Mouse (Mus musculus): ENCODE measurements around the gene Slc30a2. TPM values are rescaled to one million over a fixed set of nuclear protein-coding genes. Genes with fewer than 3 reads are reported as not detected.
"Not testable (repeated sequence)": the region's sequence is repeated elsewhere in the genome, so short reads cannot be mapped to it uniquely, and the experiment has no call there.

The Slc30a2 gene
- total RNA-seq, 2 experiments from 2014 or later = 0.29 to 0.66 TPM

DNA sequence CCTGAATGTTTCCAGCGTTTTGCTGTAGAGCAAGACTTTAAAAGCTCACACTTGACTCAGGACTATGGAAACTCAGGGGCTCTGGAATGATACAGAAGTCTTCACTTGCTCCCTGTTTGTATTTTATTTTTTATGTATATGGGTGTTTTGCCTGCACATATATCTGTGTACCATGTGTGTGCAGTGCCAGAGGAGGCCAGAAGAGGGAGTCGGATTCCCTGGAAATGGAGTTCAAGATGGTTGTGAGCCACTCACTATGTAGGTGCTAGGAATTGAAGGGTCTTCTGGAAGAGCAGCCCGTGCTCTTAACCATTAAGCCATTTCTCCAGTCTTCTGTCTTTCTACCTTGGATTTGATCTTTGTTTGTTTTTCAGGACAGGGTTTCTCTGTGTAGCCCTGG is 21.5 kb upstream of the Slc30a2 start:
- no peak for DNase-seq

DNA sequence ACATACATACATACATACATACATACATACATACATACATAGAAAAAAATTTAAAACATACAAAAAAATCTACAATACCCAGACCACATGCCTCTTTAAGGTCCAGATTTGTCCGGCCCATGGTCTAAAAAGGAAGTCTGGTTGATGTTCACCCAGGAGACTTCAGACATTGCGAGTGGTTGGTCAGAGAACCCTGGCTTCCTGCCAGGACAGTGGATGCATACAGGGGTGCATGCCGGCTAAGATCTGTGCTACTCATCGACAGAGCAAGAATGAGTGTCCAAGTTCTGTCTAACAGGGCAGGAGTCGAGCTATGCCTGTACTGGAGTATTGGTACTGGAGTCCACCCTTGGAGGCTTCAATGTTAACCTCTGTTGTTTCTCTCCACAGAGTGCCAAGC is 18.3 kb upstream of the Slc30a2 start:
- no peak for DNase-seq

DNA sequence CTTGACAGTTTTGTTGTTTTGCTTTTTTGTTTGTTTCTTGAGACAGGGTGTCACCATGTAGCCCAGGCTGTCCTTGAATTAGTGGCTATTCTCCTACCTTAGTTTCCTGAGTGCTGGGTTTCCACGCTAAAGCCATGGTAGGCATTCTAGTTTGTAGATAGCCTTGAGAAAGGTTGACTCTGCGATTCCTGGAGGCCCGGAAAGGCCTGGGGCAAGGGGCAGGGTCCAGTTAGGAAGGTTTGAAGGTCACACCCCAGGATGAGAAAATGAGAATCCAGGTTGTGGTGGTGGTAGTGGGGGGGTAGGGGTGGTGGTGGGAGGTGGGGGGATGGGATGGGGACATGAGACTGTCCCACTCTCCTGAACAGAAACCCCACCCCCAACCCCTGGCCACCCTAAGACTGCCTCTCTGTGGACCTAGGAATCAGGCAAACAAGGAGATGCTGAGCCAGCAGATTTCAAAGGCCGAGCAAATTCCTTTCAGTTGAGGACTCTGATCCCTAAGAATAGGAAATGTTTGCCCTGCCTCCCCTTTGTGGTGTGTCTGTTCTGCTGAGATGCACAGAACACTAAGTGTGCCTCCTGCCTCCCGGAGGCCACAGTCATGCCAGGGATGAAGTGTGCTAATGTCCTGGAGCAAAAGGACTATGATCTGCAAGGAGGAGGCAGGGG is 16.0 kb upstream of the Slc30a2 start:
- no peak for DNase-seq

DNA sequence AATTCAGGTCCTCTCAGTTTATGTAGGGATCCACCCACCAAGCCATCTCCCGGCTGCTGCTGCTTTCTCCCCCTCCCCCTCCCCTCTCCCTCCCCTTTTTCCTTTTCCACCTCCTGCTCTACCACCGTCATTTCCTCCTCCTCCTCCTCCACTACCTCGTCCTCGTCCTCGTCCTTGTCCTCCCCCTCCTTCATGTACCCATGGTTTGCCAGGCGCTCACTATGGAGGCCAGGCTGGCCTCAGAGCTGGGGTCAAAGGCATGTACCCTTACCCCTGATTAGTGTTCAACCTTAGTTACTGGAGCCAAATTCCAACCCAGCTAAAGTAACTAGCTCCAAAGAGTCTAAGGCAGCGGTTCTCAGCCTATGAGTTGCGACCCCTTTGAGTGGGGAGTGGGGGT is 14.8 kb upstream of the Slc30a2 start:
- no peak for DNase-seq

DNA sequence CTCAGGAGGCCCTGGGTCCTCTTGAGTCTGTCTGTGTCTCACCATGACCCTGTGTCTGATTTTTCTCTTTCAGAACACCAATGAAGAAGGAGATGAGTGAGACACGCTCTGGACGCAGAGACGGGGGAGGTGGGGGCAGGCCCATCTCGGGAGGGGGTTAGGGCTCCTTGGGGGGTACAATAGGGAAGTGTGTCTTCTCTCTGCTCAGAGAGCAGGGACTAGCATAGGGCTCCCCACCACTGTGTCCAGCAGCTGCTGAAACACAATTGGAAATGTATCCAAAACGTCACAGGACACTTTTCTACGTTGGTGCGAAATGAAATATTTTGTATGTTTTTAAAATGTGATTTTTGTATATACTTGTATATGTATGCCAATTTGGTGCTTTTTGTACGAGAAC is 14.1 kb upstream of the Slc30a2 start:
- DNase-seq = no peak

DNA sequence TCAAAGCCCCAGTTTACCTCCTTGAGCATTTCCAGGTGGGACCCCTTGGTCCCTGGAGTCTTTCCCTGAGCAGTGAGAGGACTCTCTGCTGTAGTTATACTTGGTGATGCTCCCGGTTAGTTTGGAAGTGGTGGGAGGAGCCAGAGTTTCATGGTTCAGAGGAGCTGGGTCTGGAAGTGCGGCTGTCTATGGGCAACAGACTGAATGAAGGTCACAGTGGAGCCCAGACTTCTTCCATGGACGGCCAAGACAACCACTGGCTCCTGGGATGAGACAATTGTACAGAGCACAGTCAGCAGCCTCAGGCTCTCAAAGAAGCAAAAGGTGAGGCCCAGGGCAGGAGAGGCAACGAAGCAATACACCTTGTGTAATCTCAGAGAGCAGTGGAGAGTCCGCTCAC is 12.7 kb upstream of the Slc30a2 start:
- DNase-seq = no peak

DNA sequence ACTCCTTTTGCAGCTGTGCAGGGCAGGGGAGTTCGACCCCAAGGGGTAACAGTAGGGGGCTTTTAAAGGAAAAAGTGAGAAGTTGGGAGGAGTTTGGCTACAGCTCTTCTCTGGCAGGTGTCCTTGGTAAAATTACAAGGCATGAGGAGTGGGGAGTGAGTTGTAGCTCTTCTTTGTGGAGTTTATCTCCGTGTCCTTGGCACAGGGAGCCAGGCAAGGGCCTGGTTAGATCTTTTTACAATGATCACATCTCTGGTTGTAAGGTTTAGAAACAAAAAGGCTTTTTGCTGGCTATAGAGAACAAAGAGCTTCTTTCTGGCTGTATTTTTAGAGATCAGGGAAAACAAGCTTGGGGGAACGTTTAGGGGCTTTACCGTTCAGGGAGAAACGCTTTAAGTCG is 1.8 kb upstream of the Slc30a2 start:
- DNase-seq = not testable (repeated sequence)

DNA sequence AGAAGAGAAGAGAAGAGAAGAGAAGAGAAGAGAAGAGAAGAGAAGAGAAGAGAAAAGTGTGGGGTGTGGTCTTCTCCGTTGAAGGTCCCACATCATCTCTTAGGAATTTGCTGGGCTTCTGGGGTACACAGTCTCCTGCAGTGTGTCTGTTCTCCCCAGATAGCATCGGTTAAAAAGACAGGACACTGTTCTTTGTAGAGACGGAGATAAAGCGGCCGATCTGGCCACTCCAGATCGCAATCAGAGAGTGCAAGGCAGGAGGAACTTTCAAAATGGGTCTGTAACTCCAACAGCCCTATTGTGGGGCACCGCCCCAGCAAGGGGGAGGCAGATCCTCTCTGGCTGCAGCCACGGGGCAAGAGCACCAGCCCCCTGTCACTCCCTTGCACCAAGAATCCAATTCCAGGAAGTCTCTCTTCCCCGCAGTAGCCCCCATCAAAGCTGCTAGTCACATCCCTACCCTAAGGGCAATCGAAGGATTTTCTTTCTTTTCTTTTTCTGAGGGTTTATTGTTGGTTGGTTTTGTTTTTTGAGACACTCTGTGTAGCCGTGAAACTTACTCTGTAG is 685 bp upstream of the Slc30a2 start:
- DNase-seq = no peak

DNA sequence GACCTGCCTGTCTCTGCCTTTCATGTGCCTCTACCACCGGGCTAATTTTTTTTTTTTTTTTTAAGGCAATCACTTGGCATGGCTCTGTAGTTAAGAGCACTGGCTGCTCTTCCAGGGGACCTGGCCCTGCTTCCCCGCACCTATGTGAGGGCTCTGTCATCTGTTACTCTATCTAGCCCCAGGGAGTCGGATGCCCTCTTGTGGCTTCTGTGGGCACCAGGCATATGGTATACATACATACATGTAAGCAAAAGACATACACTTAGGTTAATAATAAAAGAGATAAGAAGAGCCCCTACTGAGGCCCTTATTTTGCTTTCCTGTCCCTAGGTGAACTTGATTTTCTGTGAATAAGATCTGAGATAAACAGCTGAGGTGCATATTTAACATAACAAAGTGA is 1.6 kb downstream of the Slc30a2 start:
- no peak for DNase-seq

DNA sequence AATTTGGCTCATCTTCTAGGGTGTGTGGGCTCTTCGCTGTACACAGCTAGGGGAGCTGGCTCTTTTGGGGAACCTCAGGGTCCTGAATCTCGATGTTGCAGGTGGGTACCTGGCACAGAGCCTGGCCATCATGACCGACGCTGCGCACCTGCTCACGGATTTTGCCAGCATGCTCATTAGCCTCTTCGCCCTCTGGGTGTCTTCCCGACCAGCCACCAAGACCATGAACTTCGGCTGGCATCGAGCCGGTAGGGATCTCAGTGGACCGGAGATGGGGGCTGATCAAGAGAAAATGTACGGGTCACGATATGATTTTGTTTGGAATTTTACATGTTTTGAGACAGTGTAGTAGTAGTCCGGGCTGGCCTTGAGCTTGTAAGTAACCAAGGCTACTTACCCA is 2.8 kb downstream of the Slc30a2 start:
- no peak for DNase-seq

DNA sequence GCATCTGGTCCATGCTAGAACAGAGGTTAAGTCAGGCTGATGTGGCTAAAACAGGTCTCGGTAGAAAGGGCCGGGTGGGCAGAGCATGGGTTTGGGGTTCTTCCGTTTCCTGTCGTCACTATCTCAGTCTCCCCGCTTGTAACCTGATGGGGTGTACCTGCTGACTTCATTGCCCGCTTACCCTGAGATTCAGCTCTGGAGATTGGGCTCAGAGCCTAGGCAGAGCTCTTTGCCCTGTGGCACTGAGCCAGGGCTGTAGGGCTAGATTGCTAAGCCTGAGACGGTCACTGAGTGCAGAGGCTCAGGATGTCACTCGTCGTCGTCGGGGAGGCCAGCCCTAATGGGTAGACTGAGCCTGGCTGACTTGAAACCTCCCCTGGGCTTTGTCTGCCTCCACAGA is 5.1 kb downstream of the Slc30a2 start:
- DNase-seq = no peak

DNA sequence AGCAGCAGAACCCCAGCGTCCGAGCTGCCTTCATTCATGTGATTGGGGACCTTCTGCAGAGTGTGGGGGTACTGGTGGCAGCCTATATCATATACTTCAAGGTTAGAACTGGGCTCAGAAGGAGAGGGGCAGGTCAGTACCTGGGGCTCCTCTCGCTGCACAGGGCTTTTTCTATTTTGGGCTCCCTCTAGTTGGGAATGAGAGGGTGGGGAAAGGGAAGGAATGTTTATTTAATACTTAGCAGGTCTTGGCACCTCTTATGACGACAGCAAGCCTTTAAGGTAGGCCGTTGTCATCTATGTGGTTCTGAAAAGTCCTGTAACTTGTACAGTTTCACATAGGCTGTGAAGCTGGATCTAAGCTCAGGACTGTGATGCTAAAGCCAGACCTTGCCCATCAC is 5.6 kb downstream of the Slc30a2 start:
- DNase-seq = no peak

DNA sequence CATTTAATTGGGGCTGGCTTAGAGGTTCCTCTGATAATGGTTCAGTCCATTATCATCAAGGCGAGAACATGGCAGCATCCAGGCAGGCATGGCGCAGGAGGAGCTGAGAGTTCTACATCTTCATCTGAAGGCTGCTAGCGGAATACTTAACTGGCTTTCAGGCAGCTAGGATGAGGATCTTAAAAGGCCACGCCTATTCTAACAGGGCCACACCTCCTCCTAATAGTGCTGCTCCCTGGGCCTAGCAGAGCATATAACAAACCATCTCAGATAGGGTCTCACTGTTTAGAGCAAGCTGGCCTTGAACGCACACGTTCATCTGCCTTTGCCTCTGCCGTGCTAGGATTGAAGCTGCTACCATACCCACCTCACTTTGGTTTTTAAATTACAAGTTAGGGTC is 6.8 kb downstream of the Slc30a2 start:
- DNase-seq = no peak

DNA sequence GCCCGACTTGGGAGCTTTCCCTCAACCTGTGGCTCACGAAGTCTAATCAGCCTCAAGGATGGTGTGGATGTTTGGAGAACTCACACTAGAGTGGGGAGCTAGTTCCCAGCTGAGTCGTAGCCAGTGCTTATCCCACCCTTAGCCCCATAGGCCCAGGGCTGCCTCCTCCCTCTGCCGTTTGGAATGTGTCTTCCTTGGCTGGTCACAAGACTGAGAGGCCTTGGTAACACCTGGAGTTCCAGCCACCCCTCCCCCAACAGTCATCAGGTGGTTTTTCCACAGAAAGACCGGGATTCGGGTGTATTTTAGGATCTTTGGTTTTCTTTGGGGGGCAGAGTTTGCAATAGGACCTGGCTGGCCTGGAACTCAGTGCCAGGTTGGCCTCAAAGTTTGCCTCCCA is 7.7 kb downstream of the Slc30a2 start:
- no peak for DNase-seq

DNA sequence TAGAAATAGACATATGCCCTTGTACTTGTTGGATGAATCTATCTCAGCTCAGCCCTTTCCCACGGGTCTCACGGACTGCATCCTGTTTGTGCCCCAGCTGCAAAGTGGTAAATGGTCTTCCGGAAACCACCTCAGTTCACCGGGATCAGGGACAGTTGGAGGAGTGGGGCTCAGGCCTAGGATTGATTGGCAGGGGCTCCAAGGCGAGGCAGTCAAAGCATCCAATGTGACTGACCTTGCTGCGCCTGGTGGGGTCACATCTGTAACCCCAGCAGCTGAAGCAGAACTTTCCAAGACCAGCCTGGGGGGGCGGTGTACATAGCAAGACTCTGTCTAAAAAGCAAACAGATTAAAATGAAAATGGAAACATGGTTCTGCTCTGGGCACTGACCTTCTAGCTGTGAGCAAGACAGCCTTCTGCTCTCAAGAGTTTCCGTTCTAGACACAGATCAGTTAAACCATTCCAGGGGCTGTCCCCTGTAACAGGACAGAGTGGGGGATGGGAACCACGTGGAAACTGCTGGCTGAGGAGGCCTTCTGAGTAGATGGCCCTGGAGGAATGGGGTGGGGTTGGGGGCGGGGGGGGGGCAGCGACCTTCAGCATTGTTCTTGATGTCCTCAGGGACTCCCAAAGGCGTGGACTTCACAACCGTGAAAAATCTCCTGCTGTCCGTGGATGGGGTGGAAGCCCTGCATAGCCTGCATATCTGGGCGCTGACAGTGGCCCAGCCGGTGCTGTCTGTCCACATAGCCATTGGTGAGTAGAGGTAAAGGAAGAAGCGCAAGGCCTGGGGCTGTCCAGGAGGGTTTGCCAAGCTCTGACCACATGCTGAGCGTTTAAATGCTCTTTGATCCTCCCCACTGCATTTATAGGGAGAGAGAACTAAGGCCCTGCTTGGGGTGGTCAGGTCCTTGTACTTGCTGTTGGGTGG is 8.6 kb downstream of the Slc30a2 start:
- DNase-seq = no peak

DNA sequence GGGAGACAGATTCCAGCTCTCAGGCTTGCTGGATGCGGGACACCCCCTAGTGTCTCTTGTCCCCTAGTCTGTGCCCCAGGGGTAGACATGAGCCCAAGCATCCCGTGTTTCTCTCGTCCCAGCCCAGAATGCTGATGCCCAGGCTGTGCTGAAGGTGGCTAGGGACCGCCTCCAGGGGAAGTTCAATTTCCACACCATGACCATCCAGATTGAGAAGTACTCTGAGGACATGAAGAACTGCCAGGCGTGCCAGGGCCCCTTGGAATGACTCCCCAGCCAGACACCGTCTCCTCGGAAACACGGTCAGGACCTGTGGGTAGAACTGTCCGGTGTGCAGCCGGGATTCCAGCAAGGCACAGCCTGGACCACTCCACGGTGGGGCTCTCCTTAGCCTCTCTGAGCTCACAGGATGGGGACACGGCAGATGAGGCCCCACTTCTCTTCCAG is 9.3 kb downstream of the Slc30a2 start:
- no peak for DNase-seq

DNA sequence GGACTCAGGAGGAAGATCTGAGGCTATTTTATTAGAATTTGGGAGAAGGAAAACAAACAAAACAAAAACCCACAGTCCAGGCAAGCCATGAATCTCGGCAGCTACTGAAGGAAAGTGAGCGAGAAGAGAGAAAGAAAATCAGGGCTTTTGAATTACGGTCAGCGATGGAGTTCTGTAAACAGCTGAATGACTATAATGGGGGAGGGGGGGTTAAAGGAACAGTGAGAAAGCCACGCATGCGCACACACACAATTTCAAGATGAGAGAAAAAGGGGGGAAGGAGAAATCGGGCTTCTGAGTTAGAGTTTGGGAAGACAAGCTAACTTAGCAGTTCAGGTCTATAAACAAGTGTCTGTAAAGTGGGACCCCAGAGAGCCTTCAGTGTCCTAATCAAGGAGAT is 9.9 kb downstream of the Slc30a2 start:
- no peak for DNase-seq

DNA sequence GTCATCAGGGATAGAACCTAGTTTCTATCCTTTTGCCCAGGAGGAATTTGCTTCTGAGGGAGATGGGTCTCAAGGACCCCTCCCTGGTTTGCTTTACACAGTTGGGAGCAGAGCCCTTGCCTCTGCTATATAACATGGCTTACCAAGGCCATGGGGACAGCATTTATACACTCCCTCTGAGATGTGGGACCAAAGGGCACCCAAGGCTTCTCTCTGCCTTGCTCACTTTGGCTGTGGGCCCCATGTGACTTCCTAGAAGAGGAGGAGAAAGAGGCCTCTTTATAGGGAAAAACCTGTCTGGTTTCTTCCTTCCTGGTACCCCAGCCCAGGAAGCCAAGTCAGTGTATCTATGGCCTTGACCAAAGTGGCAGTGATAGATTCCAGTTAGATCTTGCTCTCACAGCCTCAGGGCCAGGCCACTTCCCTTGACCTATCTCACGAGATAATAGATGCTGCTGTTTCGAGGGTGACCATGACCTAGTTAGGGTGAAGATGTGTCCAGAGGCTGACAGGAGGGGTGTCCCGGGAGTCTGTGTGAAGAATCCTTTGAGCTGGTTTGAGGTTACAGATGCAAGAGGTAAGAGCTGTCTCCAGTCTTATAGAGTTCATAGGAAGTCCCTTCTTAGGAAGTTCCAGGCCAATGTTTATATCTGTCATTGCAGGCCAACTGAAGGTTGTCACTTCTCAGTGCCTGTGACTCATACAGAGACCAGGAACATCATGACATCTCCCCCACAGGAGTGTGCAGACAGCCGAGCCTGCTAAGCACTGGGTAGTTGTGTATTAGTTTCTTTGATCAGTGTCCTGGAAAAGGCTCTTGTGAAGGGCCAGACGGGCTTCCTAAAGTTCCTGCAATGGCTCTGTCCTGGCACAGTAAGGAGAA is 10.8 kb downstream of the Slc30a2 start:
- DNase-seq = no peak

DNA sequence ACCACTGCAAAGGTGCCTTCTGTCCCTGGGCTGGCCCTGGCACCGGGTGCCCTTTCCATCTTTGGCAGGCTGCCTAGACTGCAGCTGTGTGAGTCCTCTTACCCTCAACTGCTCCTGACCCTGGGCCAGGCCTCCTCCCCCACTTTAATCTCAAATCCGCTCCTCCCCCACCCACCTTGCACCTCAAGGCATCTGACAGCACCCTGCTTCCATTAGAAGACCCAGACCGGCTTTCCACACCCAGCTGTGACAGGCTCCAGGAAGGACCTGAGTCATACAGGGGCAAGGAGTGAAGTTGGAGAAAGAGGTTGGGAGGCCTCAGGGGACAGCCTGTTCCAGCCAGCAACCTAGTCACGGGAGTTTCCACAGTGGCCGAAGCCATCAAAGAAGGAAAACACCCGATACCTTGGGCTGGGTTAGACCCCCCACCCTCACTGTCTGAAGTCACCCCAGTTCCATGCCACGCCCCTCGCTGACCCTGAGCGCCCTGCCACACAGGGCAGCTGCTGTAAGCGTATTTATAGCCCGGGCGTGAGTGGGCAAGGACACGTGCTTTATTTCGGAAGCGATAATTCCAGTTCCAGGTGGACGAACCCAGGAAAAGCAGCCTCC is 13.0 kb downstream of the Slc30a2 start:
- peak; percentile 77 for DNase-seq

DNA sequence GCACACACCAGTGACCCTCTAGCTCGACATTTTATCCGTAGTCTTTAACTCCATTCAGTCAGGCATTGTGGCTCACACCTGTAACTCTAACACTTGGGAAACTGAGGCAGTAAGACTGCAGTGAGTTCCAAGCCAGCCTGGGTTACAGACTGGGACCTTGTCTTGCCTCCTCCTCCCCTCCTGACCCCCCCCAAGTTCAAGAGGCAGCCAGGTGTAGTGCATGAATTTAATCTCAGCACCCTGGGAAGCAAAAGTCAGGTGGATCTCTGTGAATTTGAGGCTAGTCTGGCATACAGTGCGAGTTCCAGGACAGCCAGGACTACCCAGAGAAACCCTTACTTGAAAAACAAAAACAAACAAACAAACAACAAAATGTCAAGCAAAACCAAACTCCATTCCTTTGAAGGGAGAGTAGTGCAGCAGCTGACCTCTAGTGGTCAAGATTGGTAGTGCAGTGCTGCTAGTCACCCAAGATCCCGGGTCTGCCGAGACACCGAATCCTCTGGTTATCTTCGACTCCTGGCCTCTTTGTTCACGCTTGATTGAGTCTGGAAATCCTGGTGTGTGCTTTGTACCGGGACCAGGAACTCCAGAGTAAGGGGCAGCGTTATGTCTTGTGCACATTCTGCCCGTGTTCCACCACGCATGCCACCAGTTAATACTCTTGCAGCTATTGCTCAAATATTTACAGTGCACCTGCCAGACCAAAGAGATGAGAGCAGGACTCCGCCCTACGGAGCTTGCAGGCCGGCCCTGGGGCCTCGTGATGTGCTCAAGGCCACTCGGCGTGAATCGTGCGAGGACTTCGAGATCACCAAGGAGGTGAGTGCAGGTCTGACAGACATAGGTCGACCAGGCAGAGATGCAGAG is 13.8 kb downstream of the Slc30a2 start:
- peak; percentile 78 for DNase-seq

DNA sequence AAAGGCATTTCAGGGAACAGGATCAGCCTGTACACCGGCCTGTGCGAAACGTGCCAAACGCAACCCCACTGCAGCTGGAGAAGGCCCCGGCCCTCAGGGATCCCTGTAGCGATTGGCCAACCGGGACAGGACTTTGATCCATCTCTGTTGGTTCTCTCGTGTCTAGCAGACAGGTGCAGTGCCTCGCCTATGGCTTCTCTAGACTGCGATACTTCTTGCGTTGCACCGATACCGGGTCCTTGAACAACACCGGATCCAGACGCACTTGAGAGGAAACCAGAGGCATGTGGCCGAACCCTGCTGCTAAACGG is 14.4 kb downstream of the Slc30a2 start:
- no peak for DNase-seq
